Mouse (Mus musculus) kidney, adult 18-20 months (tissue): ENCODE measurements around the gene Zfp69.

Source experiments
- DNase-seq: peaks from one replicate; pipeline ENCODE4 v3.0.0; 2021

Zfp69 gene

GRCm38 (mm10) chr4:120885208-120886120 is 66.0 kb downstream of the Zfp69 start:
- peak; percentile 10 for DNase-seq

- no peak for DNase-seq
Observed at GRCm38 (mm10) chr4:120882002-120882625, 69.4 kb downstream of the Zfp69 start.

- DNase-seq: no peak
Observed at GRCm38 (mm10) chr4:120880731-120881432, 70.6 kb downstream of the Zfp69 start.
